Mouse (Mus musculus): ENCODE measurements at regions not wholly inside any gene's neighbourhood (a gene's known extent, or its start where the extent isn't known, plus 50 kb on each side); places are given as distances from the start of the nearest gene placed in this dataset.

GRCm38 (mm10) chr14:100459601-100460290 lies 175.3 kb upstream of the Klf12 start:
- TF ChIP-seq CTCF (IDR thresholded peaks at IDR 0.05; ENCODE audit: low read depth, low read length) (no peak), POLR2A (IDR thresholded peaks at IDR 0.05; ENCODE audit: insufficient read depth, low read length) (no peak)
